Mouse (Mus musculus): ENCODE data around the gene Rab14.
A peak's percentile ranks its signal among the peaks of the same experiment; 100 is the strongest.

Rab14 gene

GRCm38 (mm10) chr2:35153844-35154554, 46.9 kb downstream of the Rab14 start:
- DNase-seq (ENCODE audit: low read depth, low spot score): no peak

DNA sequence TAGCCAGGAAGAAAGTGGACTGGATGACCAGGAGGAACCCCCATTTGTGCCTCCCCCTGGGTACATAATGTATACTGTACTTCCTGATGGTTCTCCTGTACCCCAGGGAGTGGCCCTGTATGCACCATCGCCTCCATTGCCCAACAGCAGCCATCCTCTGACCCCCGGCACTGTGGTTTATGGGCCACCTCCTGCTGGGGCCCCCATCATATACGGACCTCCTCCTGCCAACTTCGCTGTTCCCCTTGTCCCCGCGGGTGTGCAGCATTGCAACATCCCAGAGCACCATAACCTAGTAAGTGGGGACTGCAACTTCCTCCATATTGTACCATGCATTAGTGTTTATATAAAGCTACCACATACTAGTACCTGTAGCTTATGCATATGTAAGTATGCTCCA, 47.7 kb downstream of the Rab14 start:
- no peak for DNase-seq (ENCODE audit: low read depth, low spot score)

- no peak for DNase-seq (ENCODE audit: low read depth, low spot score)
Observed at GRCm38 (mm10) chr2:35151303-35151882, 49.5 kb downstream of the Rab14 start.

GRCm38 (mm10) chr2:35148806-35149205, 52.1 kb downstream of the Rab14 start:
- no peak for DNase-seq (ENCODE audit: low read depth, low spot score)

- no peak for DNase-seq (ENCODE audit: low read depth, low spot score)
Observed at GRCm38 (mm10) chr2:35141673-35142072, 59.2 kb downstream of the Rab14 start.

- no peak for DNase-seq (ENCODE audit: low read depth, low spot score)
Observed at GRCm38 (mm10) chr2:35138576-35138975, 62.3 kb downstream of the Rab14 start.

DNA sequence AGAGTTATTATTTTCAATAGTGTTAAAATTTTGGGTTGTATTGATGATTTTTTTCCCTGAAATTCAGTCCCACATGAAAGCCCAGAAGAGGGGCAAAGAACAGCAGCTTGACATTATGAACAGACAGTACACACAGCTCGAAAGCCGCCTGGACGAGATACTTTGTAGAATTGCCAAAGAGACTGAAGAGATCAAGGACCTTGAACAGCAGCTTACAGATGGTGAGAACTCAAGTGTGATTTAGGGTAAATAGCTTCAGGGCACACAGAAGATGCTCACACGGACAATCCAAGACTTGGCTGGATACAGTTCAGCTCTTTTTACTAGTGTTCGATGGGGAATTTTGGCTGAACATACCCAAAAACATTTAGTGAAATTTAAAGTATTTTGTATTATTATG, 67.0 kb downstream of the Rab14 start:
- DNase-seq (ENCODE audit: low read depth, low spot score): no peak

- DNase-seq (ENCODE audit: low read depth, low spot score): no peak
Observed at GRCm38 (mm10) chr2:35132662-35133055, 68.3 kb downstream of the Rab14 start.

GRCm38 (mm10) chr2:35131991-35132661, 68.8 kb downstream of the Rab14 start:
- peak; percentile 96 for DNase-seq (ENCODE audit: low read depth, low spot score)

- no peak for DNase-seq (ENCODE audit: low read depth, low spot score)
Observed at GRCm38 (mm10) chr2:35131491-35131890, 69.4 kb downstream of the Rab14 start.
